Mouse (Mus musculus): ENCODE data around the gene Tacstd2. TPM values are rescaled to one million over a fixed set of nuclear protein-coding genes. Genes with fewer than 3 reads are reported as not detected.
A peak's percentile ranks its signal among the peaks of the same experiment; 100 is the strongest.

The Tacstd2 gene
- 0.38 and 0.53 TPM in 2 replicates for polyA plus RNA-seq (2015; fragmentation: Nextera tagmentation; extraction: Ambion mirVana)

DNA sequence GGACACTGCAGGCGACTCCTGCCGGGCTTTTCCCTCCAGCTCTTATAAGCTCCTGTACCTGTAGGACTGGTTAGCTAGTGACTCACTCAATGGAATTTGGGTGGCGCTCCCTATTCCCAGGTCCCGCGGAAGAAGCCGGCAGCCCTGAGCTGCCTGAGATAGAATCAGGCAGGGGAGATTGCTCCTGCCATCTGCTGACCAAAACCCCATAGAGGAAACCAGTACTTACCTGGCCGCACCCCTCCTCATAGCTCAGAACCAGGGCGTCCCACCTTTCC lies at the start of gene Tacstd2:
TSS of gene Tacstd2 (minus strand) at position 20 of the 278 bp plus-strand sequence.
- peak within 1 kb of the TSS; percentile 53 for H3K4me3 ChIP-seq
- no peak within 1 kb of the TSS for H3K27ac ChIP-seq (replicated peaks)
- peak within 1 kb of the TSS; percentile 83 for H3K4me2 ChIP-seq
- no peaks in the 10 kb centered on the region for H3K36me3 ChIP-seq
- H3K9ac ChIP-seq: peak within 1 kb of the TSS; percentile 52
- H3K4me1 ChIP-seq: peaks cover 24% of the 10 kb centered on the region
- peaks cover 70% of the 10 kb centered on the region for H3K27me3 ChIP-seq (replicated peaks)
- H3K9me3 ChIP-seq: no peaks in the 10 kb centered on the region
- 3% methylated on average over 8 of the region's 8 CpGs for WGBS
- no peak for ATAC-seq (ENCODE audit: extremely low read depth, insufficient number of reproducible peaks, low FRiP score, low TSS enrichment)

DNA sequence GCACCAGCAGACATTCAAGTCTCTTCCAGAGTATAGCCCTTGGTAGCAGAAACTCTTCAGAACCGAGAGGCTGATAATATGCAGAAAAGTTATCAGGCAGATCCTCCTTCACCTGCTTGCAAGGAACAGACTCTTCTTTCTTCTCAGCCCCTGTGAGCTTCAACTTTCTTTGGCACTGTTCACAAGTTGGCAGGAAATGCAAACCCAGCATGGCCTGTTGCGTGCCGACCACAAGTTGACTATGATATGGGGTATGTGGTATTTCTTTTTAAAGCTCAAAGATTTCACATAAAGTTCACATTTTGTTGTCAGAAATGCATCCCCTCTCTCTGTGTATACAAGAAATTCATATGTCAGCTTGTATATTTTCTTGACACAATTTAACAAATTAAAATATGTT lies 30.7 kb upstream of the Tacstd2 start:
- H3K4me1 ChIP-seq: no peaks in the 10 kb centered on the region
- no peak for ATAC-seq (ENCODE audit: extremely low read depth, insufficient number of reproducible peaks, low FRiP score, low TSS enrichment)
- WGBS: 69% methylated on average over 3 of the region's 3 CpGs
- H3K4me2 ChIP-seq: no peak overlapping the region
- H3K27me3 ChIP-seq (replicated peaks): no peaks in the 10 kb centered on the region
- no peaks in the 10 kb centered on the region for H3K9me3 ChIP-seq
- no peak overlapping the region for H3K27ac ChIP-seq (replicated peaks)
- no peak overlapping the region for H3K4me3 ChIP-seq
- H3K9ac ChIP-seq: no peak overlapping the region
- H3K36me3 ChIP-seq: no peaks in the 10 kb centered on the region

DNA sequence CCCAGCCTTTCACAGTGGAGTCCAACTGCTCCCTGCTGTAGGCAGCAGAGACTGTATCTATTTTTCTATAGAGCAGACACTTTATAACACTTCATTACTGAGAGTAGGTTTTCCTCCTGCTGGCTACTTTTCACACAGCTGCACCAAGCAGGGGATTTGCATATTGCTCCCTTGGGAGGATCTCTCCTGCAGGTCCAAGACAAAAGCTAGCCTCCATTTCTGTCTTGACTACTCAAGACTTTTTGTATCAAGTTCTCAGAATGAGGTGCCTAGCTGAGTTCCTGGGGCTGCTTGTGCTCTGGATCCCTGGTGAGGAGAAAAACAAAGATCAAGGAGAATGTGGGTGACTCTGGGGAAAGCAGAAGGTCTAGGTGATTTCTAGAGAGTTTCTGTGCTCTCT lies 19.8 kb upstream of the Tacstd2 start:
- ATAC-seq (ENCODE audit: extremely low read depth, insufficient number of reproducible peaks, low FRiP score, low TSS enrichment): no peak
- H3K4me3 ChIP-seq: no peak overlapping the region

DNA sequence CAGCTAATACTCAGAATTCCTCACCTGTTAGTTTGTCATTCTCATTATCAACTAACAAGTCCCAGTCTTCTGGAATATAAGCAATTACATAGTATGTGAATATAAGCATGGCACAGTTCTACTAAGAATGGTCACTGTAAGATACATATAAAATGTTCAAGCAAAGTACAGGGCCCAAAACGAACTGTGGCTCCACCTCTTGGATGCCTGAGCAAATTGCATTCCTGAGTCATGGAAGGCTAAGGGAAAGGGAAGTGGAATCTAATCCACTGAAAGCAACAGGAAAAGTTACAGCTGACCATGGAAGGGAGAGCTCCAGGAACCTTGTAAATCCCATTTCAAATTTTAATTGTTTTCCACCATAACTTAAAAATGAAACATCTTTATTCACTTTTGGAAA lies 14.0 kb upstream of the Tacstd2 start:
- no peak overlapping the region for H3K4me2 ChIP-seq
- H3K27me3 ChIP-seq (replicated peaks): no peaks in the 10 kb centered on the region
- H3K36me3 ChIP-seq: no peaks in the 10 kb centered on the region
- no peak overlapping the region for H3K4me3 ChIP-seq
- H3K27ac ChIP-seq (replicated peaks): no peak overlapping the region
- no peak overlapping the region for H3K9ac ChIP-seq
- no peaks in the 10 kb centered on the region for H3K4me1 ChIP-seq
- no peak for ATAC-seq (ENCODE audit: extremely low read depth, insufficient number of reproducible peaks, low FRiP score, low TSS enrichment)
- 7% methylated on average over 1 of the region's 1 CpGs for WGBS
- no peaks in the 10 kb centered on the region for H3K9me3 ChIP-seq

More for the DNA sequence above, 19.8 kb upstream of the Tacstd2 start:
- Histone ChIP-seq H3K27me3 (replicated peaks) (no peaks in the 10 kb centered on the region), H3K27ac (replicated peaks) (no peak overlapping the region), H3K9ac (no peak overlapping the region), H3K9me3 (no peaks in the 10 kb centered on the region), H3K4me2 (no peak overlapping the region), H3K36me3 (no peaks in the 10 kb centered on the region), H3K4me1 (no peaks in the 10 kb centered on the region)

DNA sequence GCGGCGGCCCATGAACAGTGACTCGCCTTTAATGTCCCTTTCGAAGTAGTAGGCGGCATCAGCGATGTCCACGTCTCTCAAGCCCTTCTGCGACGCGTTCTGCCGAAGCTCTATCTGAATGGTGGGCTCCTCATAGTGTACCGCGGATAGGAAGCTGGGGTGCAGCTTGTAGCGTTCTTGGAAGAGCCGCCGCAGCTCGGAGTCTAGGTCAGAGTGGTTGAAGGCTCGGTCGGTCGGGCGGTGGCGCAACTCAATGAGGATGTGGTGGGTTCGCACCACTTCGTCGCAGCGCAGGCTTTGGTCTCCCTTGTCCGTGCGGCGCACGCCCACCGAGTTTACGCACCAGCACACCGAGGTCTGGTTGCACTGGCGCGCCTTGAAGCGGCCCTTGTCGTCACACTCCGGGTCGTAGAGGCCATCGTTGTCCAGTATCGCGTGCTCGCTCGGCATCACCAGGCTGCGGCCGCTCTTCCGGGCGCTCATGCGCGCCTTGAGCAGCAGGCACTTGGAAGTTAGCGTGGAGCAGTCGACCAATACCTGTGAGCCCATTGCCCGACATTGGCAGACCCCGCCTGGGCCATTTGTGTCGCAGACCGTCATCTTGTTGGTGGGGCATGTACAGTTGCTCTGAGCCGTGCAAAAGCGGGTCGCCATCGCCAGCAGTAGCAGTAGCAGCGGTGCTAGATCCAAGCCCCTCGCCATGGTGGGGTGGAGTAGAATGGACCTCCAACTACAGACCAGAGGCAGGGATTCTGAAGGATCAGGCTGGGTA lies 405 bp downstream of the Tacstd2 start:
- H3K9ac ChIP-seq: peak overlapping the region; percentile 52

DNA sequence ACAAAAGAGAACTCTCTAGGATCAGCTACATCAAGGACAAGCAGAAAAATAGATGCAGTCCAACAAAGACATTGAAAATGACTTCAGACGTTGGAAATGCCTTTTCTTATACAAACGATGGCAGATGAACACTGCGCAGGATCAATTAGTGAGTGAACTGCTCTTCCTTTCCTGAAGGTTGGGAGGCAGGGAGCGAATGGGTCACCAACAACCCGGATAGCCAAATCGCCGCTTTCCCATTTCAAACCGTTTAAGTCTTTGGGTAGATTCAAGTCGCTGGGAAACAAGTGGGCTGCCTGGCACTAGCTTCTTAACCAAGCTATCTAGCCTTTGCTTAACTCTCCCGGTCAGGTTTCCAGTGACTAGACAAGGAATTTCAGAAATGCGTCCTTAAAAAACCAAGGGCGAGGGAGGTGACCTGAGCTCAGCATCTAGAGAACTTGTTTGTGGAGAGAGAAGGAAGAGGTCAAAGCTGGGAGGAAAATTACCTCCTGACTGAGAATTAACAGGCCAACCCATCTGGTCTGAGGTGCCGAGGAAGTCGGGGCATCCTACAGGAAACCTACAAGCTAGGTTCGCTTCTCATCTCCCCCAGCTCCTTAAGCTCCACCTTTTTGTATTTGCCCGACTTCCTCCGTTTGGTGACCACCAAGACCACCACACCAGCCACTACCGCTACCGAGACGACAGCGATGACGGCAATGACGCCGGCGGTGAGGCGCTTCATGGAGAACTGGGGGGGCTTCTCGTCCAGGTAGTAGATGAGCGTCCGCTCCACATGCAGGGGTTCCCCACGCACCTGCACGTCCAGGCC lies 1.2 kb downstream of the Tacstd2 start:
- ATAC-seq (ENCODE audit: extremely low read depth, insufficient number of reproducible peaks, low FRiP score, low TSS enrichment): no peak
- Histone ChIP-seq H3K27ac (replicated peaks) (no peak overlapping the region), H3K9me3 (no peaks in the 10 kb centered on the region), H3K4me1 (peaks cover 24% of the 10 kb centered on the region), H3K27me3 (replicated peaks) (peaks cover 70% of the 10 kb centered on the region), H3K4me2 (peak overlapping the region; percentile 83), H3K36me3 (no peaks in the 10 kb centered on the region), H3K4me3 (peak overlapping the region; percentile 53), H3K9ac (peak overlapping the region; percentile 52; the same call in 1 of the 2 replicates)
- WGBS: 10% methylated on average over 31 of the region's 31 CpGs

More for the DNA sequence above, 405 bp downstream of the Tacstd2 start:
- Histone ChIP-seq H3K9me3 (no peaks in the 10 kb centered on the region), H3K36me3 (no peaks in the 10 kb centered on the region), H3K27me3 (replicated peaks) (peaks cover 70% of the 10 kb centered on the region), H3K4me2 (peak overlapping the region; percentile 83), H3K4me3 (peak overlapping the region; percentile 53), H3K4me1 (peaks cover 24% of the 10 kb centered on the region), H3K27ac (replicated peaks) (no peak overlapping the region)
- WGBS: 1% methylated on average over 62 of the region's 62 CpGs
- ATAC-seq (ENCODE audit: extremely low read depth, insufficient number of reproducible peaks, low FRiP score, low TSS enrichment): no peak

DNA sequence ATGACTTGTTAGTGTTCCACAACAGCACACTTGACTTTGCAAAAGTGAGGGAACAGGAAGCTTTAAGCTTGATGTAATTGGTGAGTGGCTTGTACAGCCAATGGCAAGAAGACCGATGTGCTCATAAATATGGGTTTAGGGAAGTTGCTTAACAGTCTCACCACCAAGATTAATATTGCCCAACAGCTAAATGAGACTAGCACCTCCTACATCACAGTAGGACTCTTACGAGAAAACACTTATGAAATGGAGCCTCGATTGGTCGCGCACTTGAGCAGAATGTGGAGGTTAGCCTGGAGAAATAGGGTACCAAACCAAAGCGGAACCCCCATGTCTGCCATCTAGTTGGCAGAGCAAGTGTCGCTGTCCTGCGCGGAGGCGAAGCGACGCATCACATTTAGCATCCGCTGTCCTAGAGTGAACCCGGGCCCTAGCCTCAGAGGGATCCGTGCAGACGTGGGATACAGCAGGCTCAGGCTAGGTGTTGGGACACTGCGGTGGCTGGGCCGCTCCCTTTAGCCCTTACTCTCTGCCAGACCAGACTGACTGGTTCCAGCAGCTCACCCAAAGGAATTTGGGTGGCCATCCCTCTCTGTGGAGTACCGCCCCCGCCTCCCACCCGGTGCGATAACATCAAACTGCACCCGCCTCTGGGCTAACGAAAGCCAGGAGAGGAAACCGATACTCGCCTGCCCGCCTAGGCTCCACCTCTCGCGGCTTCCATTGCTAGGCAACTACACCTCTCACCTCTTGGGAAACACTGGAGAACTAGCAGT lies 2.7 kb downstream of the Tacstd2 start:
- ATAC-seq (ENCODE audit: extremely low read depth, insufficient number of reproducible peaks, low FRiP score, low TSS enrichment): no peak
- H3K4me2 ChIP-seq: peak overlapping the region; percentile 63
- H3K9me3 ChIP-seq: 0 out of 2 replicates have a peak, but pooled peaks cover 2% of the 10 kb centered on the region
- H3K27ac ChIP-seq (replicated peaks): no peak overlapping the region
- H3K4me1 ChIP-seq: peaks cover 24% of the 10 kb centered on the region
- H3K9ac ChIP-seq: peak overlapping the region; percentile 50; the same call in 1 of the 2 replicates
- H3K4me3 ChIP-seq: peak overlapping the region; percentile 32
- no peaks in the 10 kb centered on the region for H3K36me3 ChIP-seq
- 8% methylated on average over 29 of the region's 29 CpGs for WGBS
- H3K27me3 ChIP-seq (replicated peaks): peaks cover 64% of the 10 kb centered on the region

DNA sequence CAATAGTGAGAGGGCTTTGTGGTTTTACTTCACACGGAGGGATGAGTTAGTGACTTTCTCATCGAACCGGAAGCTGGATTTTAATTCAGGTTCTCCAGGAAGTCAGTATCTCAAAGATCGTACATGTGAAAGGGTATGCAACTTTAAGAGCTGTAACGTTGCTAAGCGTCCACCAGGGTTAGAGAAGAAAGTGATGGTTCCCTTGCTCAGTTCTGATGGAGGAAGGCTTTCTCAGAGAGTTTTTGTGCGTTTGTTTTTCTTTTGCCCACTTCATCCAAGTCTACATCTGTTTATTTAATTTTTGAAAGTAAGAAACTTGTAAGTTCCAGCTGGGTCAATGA lies 3.8 kb downstream of the Tacstd2 start:
- H3K4me3 ChIP-seq: no peak overlapping the region
- H3K36me3 ChIP-seq: no peaks in the 10 kb centered on the region
- no peak overlapping the region for H3K9ac ChIP-seq
- H3K4me2 ChIP-seq: no peak overlapping the region
- ATAC-seq (ENCODE audit: extremely low read depth, insufficient number of reproducible peaks, low FRiP score, low TSS enrichment): no peak
- 0 out of 2 replicates have a peak, but pooled peaks cover 4% of the 10 kb centered on the region for H3K9me3 ChIP-seq
- 57% methylated on average over 7 of the region's 7 CpGs for WGBS
- H3K27me3 ChIP-seq (replicated peaks): peaks cover 56% of the 10 kb centered on the region
- H3K4me1 ChIP-seq: peaks cover 24% of the 10 kb centered on the region
- no peak overlapping the region for H3K27ac ChIP-seq (replicated peaks)

DNA sequence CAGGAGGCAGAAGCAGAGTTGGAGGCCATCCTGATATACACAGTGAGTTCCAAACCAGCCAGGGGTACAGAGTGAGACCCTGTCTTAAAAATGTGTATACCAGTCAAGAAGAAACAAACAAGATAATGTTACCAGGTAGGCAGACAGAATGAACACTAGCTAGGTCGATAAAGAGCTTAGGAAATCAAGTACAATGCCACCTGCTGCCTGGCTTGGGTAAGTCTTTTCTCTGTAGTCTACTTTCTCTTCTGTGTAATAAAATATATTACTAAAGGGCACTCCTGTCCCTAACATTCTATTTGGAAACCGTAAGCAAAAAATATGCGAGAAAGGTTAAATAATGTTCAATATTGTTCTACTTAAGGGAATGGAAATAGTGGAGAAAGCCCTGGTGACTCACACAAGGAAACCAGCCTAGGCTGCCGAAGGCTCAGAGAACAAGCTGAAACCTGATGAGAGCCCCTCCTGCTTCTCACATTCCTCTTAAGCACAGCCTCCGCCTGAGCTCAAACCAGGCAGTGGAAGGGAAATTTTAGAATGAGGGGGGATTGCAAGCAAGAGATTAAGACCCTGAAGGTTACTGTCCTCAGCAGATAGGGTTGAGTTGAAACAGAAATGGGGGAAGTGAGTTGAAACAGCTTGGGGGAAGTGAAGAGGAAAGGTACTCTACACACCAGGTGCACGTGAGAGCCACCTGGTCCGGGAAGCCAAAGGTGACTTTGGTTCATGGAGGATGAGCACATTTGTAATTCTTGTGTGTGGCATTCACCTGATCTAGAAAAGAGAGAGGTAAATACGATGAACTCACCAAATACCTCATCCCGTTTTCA lies 4.4 kb downstream of the Tacstd2 start:
- Histone ChIP-seq H3K4me1 (peaks cover 24% of the 10 kb centered on the region), H3K36me3 (no peaks in the 10 kb centered on the region), H3K9ac (no peak overlapping the region), H3K27me3 (replicated peaks) (peaks cover 51% of the 10 kb centered on the region), H3K9me3 (0 out of 2 replicates have a peak, but pooled peaks cover 4% of the 10 kb centered on the region), H3K4me3 (no peak overlapping the region), H3K4me2 (no peak overlapping the region), H3K27ac (replicated peaks) (no peak overlapping the region)
- WGBS: 44% methylated on average over 9 of the region's 9 CpGs
- no peak for ATAC-seq (ENCODE audit: extremely low read depth, insufficient number of reproducible peaks, low FRiP score, low TSS enrichment)

DNA sequence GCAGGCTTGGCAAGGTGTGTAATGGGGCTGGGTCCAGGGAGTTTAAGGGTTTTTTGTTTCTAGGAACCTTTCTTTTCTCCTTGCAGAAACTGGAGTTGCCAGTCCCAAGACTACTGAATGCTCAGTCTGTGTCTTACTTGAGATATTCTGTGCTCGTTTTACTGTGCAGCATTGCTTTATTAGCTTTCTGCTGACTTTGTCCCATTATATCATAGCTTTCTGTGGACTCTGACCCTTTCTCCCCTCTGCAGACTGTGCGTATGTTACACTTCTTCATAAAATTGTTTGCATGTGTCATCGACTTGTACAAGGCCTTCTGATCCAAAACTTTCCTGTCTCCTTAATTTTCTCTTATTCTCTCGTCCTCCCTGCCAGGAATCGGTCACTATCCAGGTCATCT lies 9.2 kb downstream of the Tacstd2 start:
- Histone ChIP-seq H3K4me2 (no peak overlapping the region), H3K27me3 (replicated peaks) (peaks cover 2% of the 10 kb centered on the region), H3K9ac (no peak overlapping the region), H3K9me3 (0 out of 2 replicates have a peak, but pooled peaks cover 4% of the 10 kb centered on the region), H3K4me3 (no peak overlapping the region), H3K27ac (replicated peaks) (no peak overlapping the region), H3K4me1 (no peaks in the 10 kb centered on the region), H3K36me3 (no peaks in the 10 kb centered on the region)
- no peak for ATAC-seq (ENCODE audit: extremely low read depth, insufficient number of reproducible peaks, low FRiP score, low TSS enrichment)
- WGBS: 79% methylated on average over 5 of the region's 5 CpGs

All from heart, embryonic 13.5 days (tissue).